Mouse (Mus musculus): ENCODE measurements at regions not wholly inside any gene's neighbourhood (a gene's known extent, or its start where the extent isn't known, plus 50 kb on each side); places are given as distances from the start of the nearest gene placed in this dataset.

DNA sequence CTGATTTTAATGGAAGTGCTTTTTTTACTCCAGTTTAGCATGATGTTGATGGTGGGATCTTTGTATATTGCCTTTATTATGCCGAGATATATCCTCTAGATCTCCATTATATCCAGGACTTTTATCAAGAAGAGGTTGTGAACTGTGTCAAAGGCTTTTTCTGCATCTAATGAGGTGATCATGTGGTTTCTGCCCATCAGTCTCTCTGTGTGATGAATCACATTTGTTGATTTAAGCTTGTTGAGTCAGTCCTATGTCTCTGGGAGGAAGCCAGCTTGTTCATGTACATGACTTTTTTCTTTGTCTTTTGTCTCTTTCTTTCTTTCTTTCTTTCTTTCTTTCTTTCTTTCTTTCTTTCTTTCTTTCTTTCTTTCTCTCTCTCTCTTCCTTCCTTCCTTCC, 348.4 kb upstream of the Adamts9 start:
- no peak for TF ChIP-seq POLR2A (IDR thresholded peaks at IDR 0.05; ENCODE audit: extremely low read depth, insufficient read depth, low read length)
- no peak for TF ChIP-seq CTCF (IDR thresholded peaks at IDR 0.05; ENCODE audit: low read depth, low read length)
- Histone ChIP-seq H3K79me2 (ENCODE audit: control insufficient read depth, insufficient read depth, low read length) (no peaks in the 10 kb centered on the region), H3K27ac (replicated peaks; ENCODE audit: insufficient read depth, low read depth, low read length) (no peak overlapping the region), H3K36me3 (ENCODE audit: control insufficient read depth, insufficient read depth, low read length) (no peaks in the 10 kb centered on the region), H3K4me3 (ENCODE audit: insufficient read depth, low read depth, low read length) (no peak overlapping the region), H3K27me3 (ENCODE audit: control insufficient read depth, insufficient read depth, low read length) (no peaks in the 10 kb centered on the region), H3K4me1 (ENCODE audit: control insufficient read depth, insufficient read depth, low read length) (no peaks in the 10 kb centered on the region), H3K9ac (ENCODE audit: low read depth, low read length) (no peak overlapping the region)
- WGBS = 97% methylated on average over 1 of the region's 1 CpGs
- no peak for DNase-seq (ENCODE audit: extremely low read depth, low read depth, low spot score)

DNA sequence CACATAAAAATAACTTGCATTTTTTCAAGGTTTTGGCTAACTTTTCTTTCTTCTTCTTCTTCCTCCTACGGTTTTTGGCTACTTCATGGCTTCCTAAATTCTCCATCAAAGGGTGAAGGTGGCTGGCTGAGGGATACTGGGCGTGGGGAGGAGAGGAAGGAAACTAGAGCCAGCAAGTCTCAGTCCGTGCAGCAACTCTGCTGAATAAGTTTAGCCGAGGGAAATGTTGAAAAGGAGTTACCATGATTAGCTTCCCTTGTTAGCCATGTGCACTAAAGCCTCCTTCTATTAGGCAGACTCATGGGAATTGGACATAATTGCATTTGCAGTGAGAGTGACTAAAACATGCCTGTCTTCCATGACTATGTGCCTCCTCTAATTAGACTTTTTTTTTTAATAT, 345.1 kb upstream of the Adamts9 start:
- Histone ChIP-seq H3K4me1 (ENCODE audit: control insufficient read depth, insufficient read depth, low read length) (no peaks in the 10 kb centered on the region), H3K4me3 (ENCODE audit: insufficient read depth, low read depth, low read length) (no peak overlapping the region), H3K79me2 (ENCODE audit: control insufficient read depth, insufficient read depth, low read length) (no peaks in the 10 kb centered on the region), H3K9ac (ENCODE audit: low read depth, low read length) (no peak overlapping the region), H3K36me3 (ENCODE audit: control insufficient read depth, insufficient read depth, low read length) (no peaks in the 10 kb centered on the region), H3K27me3 (ENCODE audit: control insufficient read depth, insufficient read depth, low read length) (no peaks in the 10 kb centered on the region), H3K27ac (replicated peaks; ENCODE audit: insufficient read depth, low read depth, low read length) (no peak overlapping the region)
- WGBS = 62% methylated on average over 4 of the region's 4 CpGs
- no peak for DNase-seq (ENCODE audit: extremely low read depth, low read depth, low spot score)
- TF ChIP-seq POLR2A (IDR thresholded peaks at IDR 0.05; ENCODE audit: extremely low read depth, insufficient read depth, low read length) (no peak), CTCF (IDR thresholded peaks at IDR 0.05; ENCODE audit: low read depth, low read length) (no peak)

DNA sequence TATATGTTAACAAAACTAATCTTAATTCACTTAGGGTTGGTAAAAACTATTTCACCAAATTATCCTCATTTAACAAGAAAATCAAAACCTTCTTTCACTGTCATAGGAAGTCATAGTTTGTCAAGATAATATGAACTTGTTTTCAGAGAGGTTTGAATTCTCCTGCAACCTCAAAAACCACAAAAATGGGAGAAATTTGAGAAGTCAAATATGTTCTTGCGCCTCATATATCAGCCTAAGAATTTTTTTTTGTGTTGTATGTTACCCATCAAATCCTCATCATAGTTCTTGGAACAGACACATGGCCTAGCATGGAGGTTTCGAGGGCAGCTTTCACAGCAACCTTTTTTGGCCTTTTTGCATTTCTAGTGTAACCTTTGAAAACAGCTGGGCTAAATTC, 342.5 kb upstream of the Adamts9 start:
- 90% methylated on average over 2 of the region's 2 CpGs for WGBS

DNA sequence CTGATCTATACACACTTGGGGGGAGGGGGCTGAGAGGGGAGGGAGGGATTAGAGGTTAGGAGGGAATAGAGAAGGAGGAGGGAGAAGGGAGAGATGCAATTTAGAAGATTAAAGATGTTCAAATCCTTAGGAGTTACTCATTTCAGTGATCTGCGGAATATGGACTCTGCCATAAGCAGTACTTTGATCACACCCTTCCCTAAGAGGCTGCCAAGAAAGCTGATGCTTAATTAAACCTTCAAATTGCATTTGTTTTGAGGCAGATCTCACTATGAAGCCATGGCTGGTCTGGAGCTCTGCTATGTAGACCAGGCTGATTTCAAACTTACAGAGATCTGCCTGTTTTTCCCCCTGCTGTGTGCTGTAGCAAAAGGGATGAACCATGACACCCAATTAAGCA, 338.2 kb upstream of the Adamts9 start:
- 87% methylated on average over 1 of the region's 1 CpGs for WGBS
- H3K79me2 ChIP-seq (ENCODE audit: control insufficient read depth, insufficient read depth, low read length) = no peaks in the 10 kb centered on the region
- TF ChIP-seq CTCF (IDR thresholded peaks at IDR 0.05; ENCODE audit: low read depth, low read length) (no peak), POLR2A (IDR thresholded peaks at IDR 0.05; ENCODE audit: extremely low read depth, insufficient read depth, low read length) (no peak)
- no peak overlapping the region for H3K4me3 ChIP-seq (ENCODE audit: insufficient read depth, low read depth, low read length)
- no peak overlapping the region for H3K27ac ChIP-seq (replicated peaks; ENCODE audit: insufficient read depth, low read depth, low read length)
- no peaks in the 10 kb centered on the region for H3K36me3 ChIP-seq (ENCODE audit: control insufficient read depth, insufficient read depth, low read length)
- no peaks in the 10 kb centered on the region for H3K4me1 ChIP-seq (ENCODE audit: control insufficient read depth, insufficient read depth, low read length)
- no peaks in the 10 kb centered on the region for H3K27me3 ChIP-seq (ENCODE audit: control insufficient read depth, insufficient read depth, low read length)
- H3K9ac ChIP-seq (ENCODE audit: low read depth, low read length) = no peak overlapping the region
- DNase-seq (ENCODE audit: extremely low read depth, low read depth, low spot score) = no peak

More for the DNA sequence above, 342.5 kb upstream of the Adamts9 start:
- H3K27me3 ChIP-seq (ENCODE audit: control insufficient read depth, insufficient read depth, low read length) = no peaks in the 10 kb centered on the region
- H3K4me3 ChIP-seq (ENCODE audit: insufficient read depth, low read depth, low read length) = no peak overlapping the region
- no peaks in the 10 kb centered on the region for H3K36me3 ChIP-seq (ENCODE audit: control insufficient read depth, insufficient read depth, low read length)
- H3K4me1 ChIP-seq (ENCODE audit: control insufficient read depth, insufficient read depth, low read length) = no peaks in the 10 kb centered on the region
- TF ChIP-seq POLR2A (IDR thresholded peaks at IDR 0.05; ENCODE audit: extremely low read depth, insufficient read depth, low read length) (no peak), CTCF (IDR thresholded peaks at IDR 0.05; ENCODE audit: low read depth, low read length) (no peak)
- no peak for DNase-seq (ENCODE audit: extremely low read depth, low read depth, low spot score)
- H3K27ac ChIP-seq (replicated peaks; ENCODE audit: insufficient read depth, low read depth, low read length) = no peak overlapping the region
- H3K9ac ChIP-seq (ENCODE audit: low read depth, low read length) = no peak overlapping the region
- no peaks in the 10 kb centered on the region for H3K79me2 ChIP-seq (ENCODE audit: control insufficient read depth, insufficient read depth, low read length)

DNA sequence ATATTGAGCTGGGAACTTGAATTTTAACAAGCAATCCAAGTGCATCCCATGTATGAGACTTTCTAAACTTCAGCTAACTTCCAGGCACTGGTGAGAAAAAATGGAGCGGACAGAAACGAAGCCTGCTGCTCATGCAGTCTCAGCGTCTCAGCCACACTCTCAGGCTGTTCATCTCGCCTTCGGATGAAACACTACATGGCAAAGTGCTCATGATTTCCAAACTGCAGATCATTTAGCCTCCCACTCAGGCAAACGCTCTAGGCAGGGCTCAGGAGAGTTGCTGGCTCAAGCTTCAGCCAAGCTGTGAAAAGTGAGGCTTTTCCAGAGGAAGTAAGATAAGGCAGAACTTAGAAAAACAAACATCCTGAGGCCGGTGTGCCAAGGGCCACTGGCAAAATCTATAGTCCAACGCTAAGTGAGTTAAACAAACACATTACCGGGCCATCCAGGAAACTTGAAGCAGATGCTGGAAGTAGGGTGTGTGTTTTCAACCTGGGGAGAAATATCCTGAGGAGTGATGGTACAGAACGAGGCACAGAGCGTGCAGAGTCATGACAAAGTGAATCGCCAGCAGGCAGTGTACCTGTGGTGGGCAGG, 330.7 kb upstream of the Adamts9 start:
- DNase-seq (ENCODE audit: extremely low read depth, low read depth, low spot score) = peak; percentile 33

DNA sequence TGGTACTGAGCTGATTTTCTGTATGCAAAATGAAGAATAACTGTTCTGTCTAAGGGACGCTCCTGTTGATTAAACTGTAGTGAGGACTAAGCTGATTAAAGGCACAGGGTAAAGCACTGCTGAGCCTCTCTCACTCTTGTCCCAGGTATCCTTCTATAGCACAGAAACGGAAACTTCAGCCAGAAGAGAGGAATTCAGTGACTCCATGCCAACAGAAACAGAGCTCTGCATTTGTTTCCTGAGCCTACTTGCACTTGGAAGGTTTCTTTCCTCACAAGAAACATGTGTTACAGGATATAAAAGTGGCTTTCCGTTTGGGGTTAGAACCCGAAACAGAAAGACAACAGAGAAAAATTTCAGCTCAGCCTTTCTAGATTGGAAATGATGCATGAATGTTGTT, 328.9 kb upstream of the Adamts9 start:
- WGBS = 71% methylated on average over 4 of the region's 4 CpGs

More for the DNA sequence above, 330.7 kb upstream of the Adamts9 start:
- Histone ChIP-seq H3K79me2 (ENCODE audit: control insufficient read depth, insufficient read depth, low read length) (no peaks in the 10 kb centered on the region), H3K4me1 (ENCODE audit: control insufficient read depth, insufficient read depth, low read length) (peaks cover 2% of the 10 kb centered on the region; the same call in 1 of the 2 replicates), H3K9ac (ENCODE audit: low read depth, low read length) (no peak overlapping the region), H3K36me3 (ENCODE audit: control insufficient read depth, insufficient read depth, low read length) (no peaks in the 10 kb centered on the region), H3K4me3 (ENCODE audit: insufficient read depth, low read depth, low read length) (no peak overlapping the region), H3K27me3 (ENCODE audit: control insufficient read depth, insufficient read depth, low read length) (no peaks in the 10 kb centered on the region), H3K27ac (replicated peaks; ENCODE audit: insufficient read depth, low read depth, low read length) (no peak overlapping the region)
- no peak for TF ChIP-seq POLR2A (IDR thresholded peaks at IDR 0.05; ENCODE audit: extremely low read depth, insufficient read depth, low read length)
- TF ChIP-seq CTCF (IDR thresholded peaks at IDR 0.05; ENCODE audit: low read depth, low read length) = no peak
- WGBS = 32% methylated on average over 12 of the region's 12 CpGs

More for the DNA sequence above, 328.9 kb upstream of the Adamts9 start:
- Histone ChIP-seq H3K4me1 (ENCODE audit: control insufficient read depth, insufficient read depth, low read length) (peaks cover 2% of the 10 kb centered on the region; the same call in 1 of the 2 replicates), H3K79me2 (ENCODE audit: control insufficient read depth, insufficient read depth, low read length) (no peaks in the 10 kb centered on the region), H3K4me3 (ENCODE audit: insufficient read depth, low read depth, low read length) (no peak overlapping the region), H3K27ac (replicated peaks; ENCODE audit: insufficient read depth, low read depth, low read length) (no peak overlapping the region), H3K36me3 (ENCODE audit: control insufficient read depth, insufficient read depth, low read length) (no peaks in the 10 kb centered on the region), H3K27me3 (ENCODE audit: control insufficient read depth, insufficient read depth, low read length) (no peaks in the 10 kb centered on the region), H3K9ac (ENCODE audit: low read depth, low read length) (no peak overlapping the region)
- DNase-seq (ENCODE audit: extremely low read depth, low read depth, low spot score) = no peak
- TF ChIP-seq POLR2A (IDR thresholded peaks at IDR 0.05; ENCODE audit: extremely low read depth, insufficient read depth, low read length) (no peak), CTCF (IDR thresholded peaks at IDR 0.05; ENCODE audit: low read depth, low read length) (no peak)

All from liver, adult 2 months (tissue).